Mouse (Mus musculus): ENCODE results near the gene Gm6657. TPM values are rescaled to one million over a fixed set of nuclear protein-coding genes. Genes with fewer than 3 reads are reported as not detected.
A peak's percentile ranks its signal among the peaks of the same experiment; 100 is the strongest.

Gene Gm6657
- polyA plus RNA-seq (2015; fragmentation: Nextera tagmentation; extraction: Ambion mirVana): not detected in 2 replicates

GRCm38 (mm10) chr12:78193942-78194341, at the start of gene Gm6657:
TSS of gene Gm6657 (plus strand) at chr12:78194242.
- Histone ChIP-seq H3K27me3 (replicated peaks) (no peaks in the 10 kb centered on the region), H3K4me2 (replicated peaks) (no peak within 1 kb of the TSS), H3K4me1 (replicated peaks) (no peaks in the 10 kb centered on the region), H3K9ac (no peak within 1 kb of the TSS), H3K36me3 (no peaks in the 10 kb centered on the region), H3K9me3 (no peaks in the 10 kb centered on the region), H3K27ac (no peak within 1 kb of the TSS), H3K4me3 (replicated peaks) (no peak within 1 kb of the TSS)
- no peak for ATAC-seq

GRCm38 (mm10) chr12:78153308-78154002, 40.6 kb upstream of the Gm6657 start:
- H3K4me1 ChIP-seq (replicated peaks): no peaks in the 10 kb centered on the region
- no peak overlapping the region for H3K27ac ChIP-seq
- H3K36me3 ChIP-seq: no peaks in the 10 kb centered on the region
- no peak overlapping the region for H3K4me2 ChIP-seq (replicated peaks)
- 38% methylated on average over 7 of the region's 7 CpGs for WGBS
- ATAC-seq: no peak
- H3K9me3 ChIP-seq: no peaks in the 10 kb centered on the region
- H3K27me3 ChIP-seq (replicated peaks): no peaks in the 10 kb centered on the region
- no peak overlapping the region for H3K9ac ChIP-seq
- no peak overlapping the region for H3K4me3 ChIP-seq (replicated peaks)

- no peaks in the 10 kb centered on the region for H3K4me1 ChIP-seq (replicated peaks)
- ATAC-seq: no peak
- no peak overlapping the region for H3K27ac ChIP-seq
- no peaks in the 10 kb centered on the region for H3K27me3 ChIP-seq (replicated peaks)
- no peaks in the 10 kb centered on the region for H3K9me3 ChIP-seq
- no peaks in the 10 kb centered on the region for H3K36me3 ChIP-seq
- H3K4me2 ChIP-seq (replicated peaks): no peak overlapping the region
- no peak overlapping the region for H3K9ac ChIP-seq
- no peak overlapping the region for H3K4me3 ChIP-seq (replicated peaks)
Measured at GRCm38 (mm10) chr12:78170178-78170577, 23.9 kb upstream of the Gm6657 start.

- Histone ChIP-seq H3K27me3 (replicated peaks) (no peaks in the 10 kb centered on the region), H3K27ac (no peak overlapping the region), H3K36me3 (no peaks in the 10 kb centered on the region), H3K9ac (no peak overlapping the region), H3K4me3 (replicated peaks) (no peak overlapping the region), H3K4me2 (replicated peaks) (no peak overlapping the region), H3K4me1 (replicated peaks) (no peaks in the 10 kb centered on the region), H3K9me3 (no peaks in the 10 kb centered on the region)
- 83% methylated on average over 3 of the region's 3 CpGs for WGBS
- no peak for ATAC-seq
Measured at GRCm38 (mm10) chr12:78173945-78174344, 20.1 kb upstream of the Gm6657 start.

GRCm38 (mm10) chr12:78174671-78175070, 19.4 kb upstream of the Gm6657 start:
- no peak overlapping the region for H3K4me2 ChIP-seq (replicated peaks)
- WGBS: 90% methylated on average over 4 of the region's 4 CpGs

GRCm38 (mm10) chr12:78181452-78181851, 12.6 kb upstream of the Gm6657 start:
- Histone ChIP-seq H3K9ac (no peak overlapping the region), H3K9me3 (no peaks in the 10 kb centered on the region), H3K27ac (no peak overlapping the region), H3K4me3 (replicated peaks) (no peak overlapping the region), H3K36me3 (no peaks in the 10 kb centered on the region), H3K4me1 (replicated peaks) (no peaks in the 10 kb centered on the region), H3K4me2 (replicated peaks) (no peak overlapping the region), H3K27me3 (replicated peaks) (no peaks in the 10 kb centered on the region)
- 71% methylated on average over 2 of the region's 2 CpGs for WGBS
- no peak for ATAC-seq

More at GRCm38 (mm10) chr12:78174671-78175070, 19.4 kb upstream of the Gm6657 start:
- H3K27ac ChIP-seq: no peak overlapping the region
- no peaks in the 10 kb centered on the region for H3K27me3 ChIP-seq (replicated peaks)
- H3K9me3 ChIP-seq: no peaks in the 10 kb centered on the region
- H3K9ac ChIP-seq: no peak overlapping the region
- H3K4me3 ChIP-seq (replicated peaks): no peak overlapping the region
- no peaks in the 10 kb centered on the region for H3K36me3 ChIP-seq
- no peak for ATAC-seq
- H3K4me1 ChIP-seq (replicated peaks): no peaks in the 10 kb centered on the region

- WGBS: 53% methylated on average over 2 of the region's 2 CpGs
- H3K27ac ChIP-seq: no peak overlapping the region
- H3K4me3 ChIP-seq (replicated peaks): no peak overlapping the region
- H3K4me2 ChIP-seq (replicated peaks): no peak overlapping the region
- no peak overlapping the region for H3K9ac ChIP-seq
- H3K27me3 ChIP-seq (replicated peaks): no peaks in the 10 kb centered on the region
- no peaks in the 10 kb centered on the region for H3K4me1 ChIP-seq (replicated peaks)
- H3K36me3 ChIP-seq: no peaks in the 10 kb centered on the region
- no peaks in the 10 kb centered on the region for H3K9me3 ChIP-seq
- no peak for ATAC-seq
Measured at GRCm38 (mm10) chr12:78195368-78195767, 1.3 kb downstream of the Gm6657 start.

- Histone ChIP-seq H3K4me3 (replicated peaks) (no peak overlapping the region), H3K9ac (no peak overlapping the region), H3K36me3 (no peaks in the 10 kb centered on the region), H3K27ac (no peak overlapping the region), H3K27me3 (replicated peaks) (no peaks in the 10 kb centered on the region), H3K4me1 (replicated peaks) (no peaks in the 10 kb centered on the region), H3K9me3 (no peaks in the 10 kb centered on the region), H3K4me2 (replicated peaks) (no peak overlapping the region)
- WGBS: 70% methylated on average over 5 of the region's 5 CpGs
- no peak for ATAC-seq
Measured at GRCm38 (mm10) chr12:78203646-78204045, 9.6 kb downstream of the Gm6657 start.

- Histone ChIP-seq H3K4me1 (replicated peaks) (no peaks in the 10 kb centered on the region), H3K27ac (no peak overlapping the region), H3K36me3 (no peaks in the 10 kb centered on the region), H3K9ac (no peak overlapping the region), H3K27me3 (replicated peaks) (no peaks in the 10 kb centered on the region), H3K9me3 (no peaks in the 10 kb centered on the region), H3K4me3 (replicated peaks) (0 out of 2 replicates have a peak overlapping the region, but pooled peaks have one; percentile 10), H3K4me2 (replicated peaks) (peak overlapping the region; percentile 44)
- peak; percentile 79 for ATAC-seq
- WGBS: 9% methylated on average over 5 of the region's 5 CpGs
Measured at GRCm38 (mm10) chr12:78205915-78206570, 12.0 kb downstream of the Gm6657 start.

GRCm38 (mm10) chr12:78206571-78206960, 12.5 kb downstream of the Gm6657 start:
- Histone ChIP-seq H3K27ac (no peak overlapping the region), H3K9ac (no peak overlapping the region), H3K4me1 (replicated peaks) (no peaks in the 10 kb centered on the region), H3K4me3 (replicated peaks) (no peak overlapping the region), H3K27me3 (replicated peaks) (no peaks in the 10 kb centered on the region), H3K9me3 (no peaks in the 10 kb centered on the region), H3K36me3 (no peaks in the 10 kb centered on the region), H3K4me2 (replicated peaks) (peak overlapping the region; percentile 44)
- no peak for ATAC-seq
- 72% methylated on average over 4 of the region's 4 CpGs for WGBS

GRCm38 (mm10) chr12:78209856-78210255, 15.8 kb downstream of the Gm6657 start:
- Histone ChIP-seq H3K9me3 (no peaks in the 10 kb centered on the region), H3K4me3 (replicated peaks) (no peak overlapping the region), H3K4me1 (replicated peaks) (no peaks in the 10 kb centered on the region), H3K27ac (no peak overlapping the region), H3K9ac (no peak overlapping the region), H3K36me3 (no peaks in the 10 kb centered on the region), H3K4me2 (replicated peaks) (no peak overlapping the region), H3K27me3 (replicated peaks) (no peaks in the 10 kb centered on the region)
- ATAC-seq: no peak
- whole genome bisulfite sequencing: 86% methylated on average over 2 of the region's 2 CpGs

- no peak overlapping the region for H3K9ac ChIP-seq
- H3K36me3 ChIP-seq: no peaks in the 10 kb centered on the region
- H3K9me3 ChIP-seq: no peaks in the 10 kb centered on the region
- no peak overlapping the region for H3K4me2 ChIP-seq (replicated peaks)
- H3K4me3 ChIP-seq (replicated peaks): no peak overlapping the region
- H3K27ac ChIP-seq: no peak overlapping the region
- H3K4me1 ChIP-seq (replicated peaks): no peaks in the 10 kb centered on the region
- WGBS: 67% methylated on average over 6 of the region's 6 CpGs
- ATAC-seq: no peak
- H3K27me3 ChIP-seq (replicated peaks): no peaks in the 10 kb centered on the region
Measured at GRCm38 (mm10) chr12:78215490-78215889, 21.4 kb downstream of the Gm6657 start.
